Mouse (Mus musculus): ENCODE measurements at regions not wholly inside any gene's neighbourhood (a gene's known extent, or its start where the extent isn't known, plus 50 kb on each side); places are given as distances from the start of the nearest gene placed in this dataset.
A peak's percentile ranks its signal among the peaks of the same experiment; 100 is the strongest.

- no peak overlapping the region for H3K4me3 ChIP-seq (ENCODE audit: insufficient read depth, low read length)
- no peak for TF ChIP-seq POLR2A (IDR thresholded peaks at IDR 0.05; ENCODE audit: borderline replicate concordance, low read depth, low read length)
- 0 out of 2 replicates have a peak, but pooled peaks have one; percentile 18 for TF ChIP-seq CTCF (IDR thresholded peaks at IDR 0.05; ENCODE audit: low read depth, low read length)
- H3K27ac ChIP-seq (ENCODE audit: insufficient read depth, low read depth, low read length) = no peak overlapping the region
- no peaks in the 10 kb centered on the region; the same call in 1 of the 2 replicates for H3K4me1 ChIP-seq (ENCODE audit: control insufficient read depth, insufficient read depth, low read length)
Observed at GRCm38 (mm10) chr11:117050788-117051187, 64.2 kb upstream of the Sec14l1 start.

- no peaks in the 10 kb centered on the region for H3K4me1 ChIP-seq (ENCODE audit: control insufficient read depth, insufficient read depth, low read length)
- no peak overlapping the region for H3K4me3 ChIP-seq (ENCODE audit: insufficient read depth, low read length)
- no peak overlapping the region for H3K27ac ChIP-seq (ENCODE audit: insufficient read depth, low read depth, low read length)
- TF ChIP-seq POLR2A (IDR thresholded peaks at IDR 0.05; ENCODE audit: borderline replicate concordance, low read depth, low read length) (no peak), CTCF (IDR thresholded peaks at IDR 0.05; ENCODE audit: low read depth, low read length) (peak; percentile 27; the same call in 1 of the 2 replicates)
Observed at GRCm38 (mm10) chr11:117056958-117057357, 58.0 kb upstream of the Sec14l1 start.

GRCm38 (mm10) chr11:117057451-117057850 lies 57.5 kb upstream of the Sec14l1 start:
- TF ChIP-seq CTCF (IDR thresholded peaks at IDR 0.05; ENCODE audit: low read depth, low read length) (peak; percentile 24; the same call in 1 of the 2 replicates), POLR2A (IDR thresholded peaks at IDR 0.05; ENCODE audit: borderline replicate concordance, low read depth, low read length) (no peak)
- Histone ChIP-seq H3K4me1 (ENCODE audit: control insufficient read depth, insufficient read depth, low read length) (no peaks in the 10 kb centered on the region), H3K27ac (ENCODE audit: insufficient read depth, low read depth, low read length) (no peak overlapping the region), H3K4me3 (ENCODE audit: insufficient read depth, low read length) (no peak overlapping the region)

- no peak for TF ChIP-seq POLR2A (IDR thresholded peaks at IDR 0.05; ENCODE audit: borderline replicate concordance, low read depth, low read length)
- TF ChIP-seq CTCF (IDR thresholded peaks at IDR 0.05; ENCODE audit: low read depth, low read length) = no peak
- Histone ChIP-seq H3K4me1 (ENCODE audit: control insufficient read depth, insufficient read depth, low read length) (no peaks in the 10 kb centered on the region), H3K27ac (ENCODE audit: insufficient read depth, low read depth, low read length) (no peak overlapping the region), H3K4me3 (ENCODE audit: insufficient read depth, low read length) (no peak overlapping the region)
Observed at GRCm38 (mm10) chr11:117059120-117059519, 55.8 kb upstream of the Sec14l1 start.

GRCm38 (mm10) chr11:117059981-117060705 lies 54.8 kb upstream of the Sec14l1 start:
- H3K4me3 ChIP-seq (ENCODE audit: insufficient read depth, low read length) = no peak overlapping the region

GRCm38 (mm10) chr11:117060706-117061337 lies 54.1 kb upstream of the Sec14l1 start:
- H3K4me3 ChIP-seq (ENCODE audit: insufficient read depth, low read length) = no peak overlapping the region
- TF ChIP-seq POLR2A (IDR thresholded peaks at IDR 0.05; ENCODE audit: borderline replicate concordance, low read depth, low read length) (no peak), CTCF (IDR thresholded peaks at IDR 0.05; ENCODE audit: low read depth, low read length) (no peak)
- H3K27ac ChIP-seq (ENCODE audit: insufficient read depth, low read depth, low read length) = no peak overlapping the region

More at GRCm38 (mm10) chr11:117059981-117060705, 54.8 kb upstream of the Sec14l1 start:
- no peak for TF ChIP-seq POLR2A (IDR thresholded peaks at IDR 0.05; ENCODE audit: borderline replicate concordance, low read depth, low read length)
- TF ChIP-seq CTCF (IDR thresholded peaks at IDR 0.05; ENCODE audit: low read depth, low read length) = no peak
- no peaks in the 10 kb centered on the region for H3K4me1 ChIP-seq (ENCODE audit: control insufficient read depth, insufficient read depth, low read length)
- H3K27ac ChIP-seq (ENCODE audit: insufficient read depth, low read depth, low read length) = no peak overlapping the region

GRCm38 (mm10) chr11:117062772-117063499 lies 52.0 kb upstream of the Sec14l1 start:
- H3K4me3 ChIP-seq (ENCODE audit: insufficient read depth, low read length) = no peak overlapping the region
- no peaks in the 10 kb centered on the region for H3K4me1 ChIP-seq (ENCODE audit: control insufficient read depth, insufficient read depth, low read length)
- no peak overlapping the region for H3K27ac ChIP-seq (ENCODE audit: insufficient read depth, low read depth, low read length)
- TF ChIP-seq CTCF (IDR thresholded peaks at IDR 0.05; ENCODE audit: low read depth, low read length) (no peak), POLR2A (IDR thresholded peaks at IDR 0.05; ENCODE audit: borderline replicate concordance, low read depth, low read length) (no peak)

More at GRCm38 (mm10) chr11:117060706-117061337, 54.1 kb upstream of the Sec14l1 start:
- H3K4me1 ChIP-seq (ENCODE audit: control insufficient read depth, insufficient read depth, low read length) = no peaks in the 10 kb centered on the region
